Mouse (Mus musculus): ENCODE data around the gene Zfp524.

Gene Zfp524

GRCm38 (mm10) chr7:5051193-5052192 is 37.3 kb downstream of the Zfp524 start, which contains the start of gene Zfp580:
Gene Zfp580 (plus strand): TSS chr7:5051538.
- peak; percentile 52 to 67 for DNase-seq (ENCODE audit: low spot score in 2 of 2)

- DNase-seq (ENCODE audit: low spot score in 2 of 2): no peak
These were observed 38.2 kb downstream of the Zfp524 start for GRCm38 (mm10) chr7:5052438-5052837.

GRCm38 (mm10) chr7:5052931-5053343 is 38.7 kb downstream of the Zfp524 start:
- no peak for DNase-seq (ENCODE audit: low spot score in 2 of 2)

GRCm38 (mm10) chr7:5053456-5054179 is 39.4 kb downstream of the Zfp524 start:
- DNase-seq (ENCODE audit: low spot score in 2 of 2): no peak

GRCm38 (mm10) chr7:5056651-5057263 is 42.5 kb downstream of the Zfp524 start:
- no peak for DNase-seq (ENCODE audit: low spot score in 2 of 2)

GRCm38 (mm10) chr7:5057381-5057780 is 43.2 kb downstream of the Zfp524 start:
- no peak for DNase-seq (ENCODE audit: low spot score in 2 of 2)

GRCm38 (mm10) chr7:5057804-5058203 is 43.6 kb downstream of the Zfp524 start:
- peak in 1 of 2 experiments; percentile 58 for DNase-seq (ENCODE audit: low spot score in 2 of 2)

GRCm38 (mm10) chr7:5058631-5059030 is 44.4 kb downstream of the Zfp524 start:
- no peak for DNase-seq (ENCODE audit: low spot score in 2 of 2)

- DNase-seq (ENCODE audit: low spot score in 2 of 2): no peak
These were observed 45.2 kb downstream of the Zfp524 start for GRCm38 (mm10) chr7:5059421-5059820.

- DNase-seq (ENCODE audit: low spot score in 2 of 2): peak; percentile 66 to 87
These were observed 46.1 kb downstream of the Zfp524 start for GRCm38 (mm10) chr7:5060239-5060731.

GRCm38 (mm10) chr7:5060944-5061773 is 46.9 kb downstream of the Zfp524 start:
- DNase-seq (ENCODE audit: low spot score in 2 of 2): peak; percentile 91 to 97

GRCm38 (mm10) chr7:5061774-5062359 is 47.7 kb downstream of the Zfp524 start, which contains the start of gene U2af2:
Gene U2af2 (plus strand): TSS chr7:5062143.
- DNase-seq (ENCODE audit: low spot score in 2 of 2): peak; percentile 90 to 98

- DNase-seq (ENCODE audit: low spot score in 2 of 2): peak in 1 of 2 experiments; percentile 77
These were observed 48.3 kb downstream of the Zfp524 start for GRCm38 (mm10) chr7:5062360-5063001.

- no peak for DNase-seq (ENCODE audit: low spot score in 2 of 2)
These were observed 50.7 kb downstream of the Zfp524 start for GRCm38 (mm10) chr7:5064886-5065285.
